Mouse (Mus musculus) hematopoietic stem cell, adult 5-6 weeks (primary cell): ENCODE measurements around the gene Eif2ak1. TPM values are rescaled to one million over a fixed set of nuclear protein-coding genes. Genes with fewer than 3 reads are reported as not detected.
"Not testable (repeated sequence)": the region's sequence is repeated elsewhere in the genome, so short reads cannot be mapped to it uniquely, and the experiment has no call there.

ENCODE experiments used
- ATAC-seq, 2 experiments: fragments of 125-278 bp in 1 of 2; replicated peaks in 1 of 2; 2 replicates each; pipeline ENCODE4 v1.8.0; 2016 to 2017; ENCODE audit warnings: inconsistent platforms in 2 of 2, mild to moderate bottlenecking in 2 of 2, moderate number of reproducible peaks in 2 of 2, low read depth in 1 of 2, moderate TSS enrichment in 1 of 2; ENCODE audit not compliant: low FRiP score in 2 of 2, poor library complexity in 2 of 2, severe bottlenecking in 2 of 2, insufficient read depth in 1 of 2, low TSS enrichment in 1 of 2
- total RNA-seq: library from RNA; stranded (forward); fragments of 172-1452, 232-1000 nt; gene quantifications from 2 replicates; pipeline ENCODE4 v1.2.3, GENCODE M21; 2017

The Eif2ak1 gene
- 30.9 and 34.7 TPM in 2 replicates for total RNA-seq

DNA sequence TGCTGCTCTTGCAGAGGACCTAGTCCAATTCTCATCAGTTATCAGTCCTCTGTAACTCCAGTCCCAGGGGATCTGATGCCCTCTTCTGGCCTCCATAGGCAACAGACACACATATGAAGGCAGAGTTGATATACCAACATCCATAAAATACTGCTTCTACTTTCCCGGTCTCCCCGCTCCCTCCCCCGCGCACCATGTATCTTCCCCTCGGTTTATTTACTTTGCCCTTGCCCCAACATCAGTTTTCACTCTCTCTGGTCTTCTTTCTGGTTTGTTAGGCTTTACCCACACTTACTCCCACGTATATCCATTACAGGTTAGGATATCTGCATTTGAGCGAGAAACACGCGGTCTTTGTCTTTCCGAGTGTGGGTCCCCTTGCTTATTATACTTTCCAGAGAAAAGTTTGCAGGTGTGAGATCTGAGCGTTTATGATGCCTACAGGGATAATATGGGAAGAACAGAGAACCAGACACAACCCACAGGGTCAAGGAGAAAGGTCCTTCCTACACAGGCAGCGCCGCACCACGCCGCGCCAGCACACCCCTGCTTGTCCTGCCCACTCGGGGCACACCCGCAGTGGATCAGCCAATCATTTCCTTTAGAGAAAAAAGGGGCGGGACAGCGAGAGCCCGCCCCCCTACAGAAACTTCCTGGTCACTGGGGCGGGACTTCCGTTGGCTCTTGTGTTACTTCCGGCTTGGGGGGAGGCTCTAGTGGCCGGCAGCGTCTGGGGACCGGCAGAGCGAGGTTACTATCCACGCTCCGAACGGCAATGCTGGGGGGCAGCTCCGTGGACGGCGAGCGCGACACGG is at the start of gene Eif2ak1:
Eif2ak1 (plus strand) TSS at position 673 of the 815 bp plus-strand sequence.
- peak; percentile 97 to 98 for ATAC-seq

DNA sequence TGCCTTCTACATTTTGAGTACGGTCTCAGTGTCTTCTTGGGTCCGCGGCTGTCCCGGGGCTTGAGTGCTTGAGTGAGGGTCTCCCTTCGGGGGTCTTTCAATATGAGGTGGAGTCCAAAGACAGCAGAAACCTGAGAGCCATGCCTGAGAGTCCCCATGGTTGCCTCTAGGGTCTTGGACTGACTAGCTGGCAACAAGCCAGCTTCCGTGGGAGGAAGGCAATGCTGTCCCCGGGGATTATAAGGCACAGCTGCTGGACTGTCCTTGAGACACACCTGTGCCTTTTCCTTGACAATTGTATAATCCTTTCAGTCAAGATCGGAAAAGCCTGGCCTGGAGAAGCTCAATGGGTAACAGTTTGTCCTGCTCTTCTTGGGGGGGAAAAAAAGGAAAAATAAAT is 35.6 kb upstream of the Eif2ak1 start:
- no peak for ATAC-seq

GRCm38 (mm10) chr5:143785391-143785790 is 32.2 kb upstream of the Eif2ak1 start:
- ATAC-seq, result no peak

- ATAC-seq, result not testable (repeated sequence)
These were observed 16.4 kb upstream of the Eif2ak1 start for GRCm38 (mm10) chr5:143801216-143801615.

GRCm38 (mm10) chr5:143804056-143804765 is 13.4 kb upstream of the Eif2ak1 start:
- ATAC-seq, result no peak

GRCm38 (mm10) chr5:143807268-143807667 is 10.3 kb upstream of the Eif2ak1 start:
- no peak for ATAC-seq

GRCm38 (mm10) chr5:143809421-143810090 is 8.0 kb upstream of the Eif2ak1 start:
- no peak for ATAC-seq

GRCm38 (mm10) chr5:143811653-143812052 is 5.9 kb upstream of the Eif2ak1 start:
- ATAC-seq, result no peak

DNA sequence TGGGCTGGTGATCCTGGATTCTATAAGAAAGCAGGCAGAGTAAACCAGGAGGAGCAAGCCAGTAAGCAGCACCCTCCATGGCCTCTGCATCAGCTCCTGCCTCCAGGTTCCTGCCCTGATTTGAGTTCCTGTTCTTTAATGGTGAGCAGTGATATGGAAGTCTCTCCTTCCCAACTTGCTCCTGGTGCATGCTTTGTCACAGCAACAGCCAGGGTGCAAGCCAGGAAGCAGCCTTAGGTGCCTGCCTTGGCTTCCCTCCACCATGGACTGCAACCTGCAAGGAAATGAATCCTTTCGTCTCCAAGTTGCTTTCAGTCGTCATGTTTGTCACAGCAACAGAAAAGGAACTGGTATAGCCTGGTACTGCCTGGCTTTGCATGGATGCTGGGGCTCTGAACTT is 3.0 kb upstream of the Eif2ak1 start:
- no peak for ATAC-seq

DNA sequence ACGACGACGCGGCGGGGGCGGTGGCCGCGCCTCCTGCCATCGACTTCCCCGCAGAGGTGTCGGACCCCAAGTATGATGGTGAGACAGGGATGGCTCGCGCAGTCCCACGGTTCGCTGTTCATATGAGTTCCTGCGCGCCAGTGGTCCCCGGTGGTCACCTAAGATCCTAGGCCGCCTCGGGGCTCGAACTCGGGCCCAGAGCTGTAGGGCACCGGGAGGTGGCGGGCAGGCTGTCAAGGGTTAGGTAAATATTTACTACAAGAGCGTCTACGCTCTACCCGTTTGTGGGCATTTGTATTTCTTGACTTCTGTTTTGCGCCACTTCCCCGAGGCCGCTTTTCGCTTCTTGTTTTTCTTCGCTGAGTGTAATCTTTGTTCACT is 333 bp downstream of the Eif2ak1 start:
- ATAC-seq, result peak; percentile 5 to 31; a peak in 2 of 4 replicates

DNA sequence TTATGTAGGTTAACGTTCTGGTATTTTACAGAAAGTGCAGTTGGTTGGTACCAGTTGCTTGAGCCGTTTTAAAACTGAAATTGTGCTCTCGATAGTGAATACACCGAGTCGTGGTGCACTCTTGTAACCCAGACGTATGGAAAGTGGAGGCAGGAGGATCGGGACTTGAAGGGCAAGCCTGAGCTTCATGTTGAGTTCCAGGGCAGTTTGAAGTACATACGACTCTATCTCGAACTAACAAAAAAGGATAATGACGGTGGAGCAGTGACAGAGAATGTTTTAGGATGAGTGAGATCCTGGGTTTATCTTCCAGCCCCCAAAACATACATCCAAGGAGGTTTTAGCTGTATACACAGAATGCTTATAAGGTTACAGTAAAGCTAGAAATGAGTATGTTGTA is 873 bp downstream of the Eif2ak1 start:
- no peak for ATAC-seq

DNA sequence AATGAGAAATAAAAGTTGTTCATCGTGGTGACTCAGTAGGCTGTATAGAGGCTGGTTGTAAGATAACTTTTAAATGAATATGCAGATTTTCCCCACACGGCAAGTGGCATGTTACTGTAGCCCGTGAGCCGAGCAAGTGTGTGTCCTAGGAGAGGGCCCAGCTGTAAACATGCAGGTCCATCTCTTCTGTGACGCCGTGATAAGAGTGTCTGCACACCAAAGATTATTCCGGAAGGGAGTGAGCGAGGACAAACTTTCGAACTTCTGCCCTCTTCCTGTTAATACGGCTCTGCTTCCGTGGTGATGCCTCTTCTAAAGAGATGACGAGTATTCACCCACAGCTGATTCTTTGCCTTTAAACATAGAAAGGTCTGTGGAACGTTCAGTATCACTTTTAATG is 1.4 kb downstream of the Eif2ak1 start:
- peak in 1 of 2 experiments; percentile 18; a peak in 1 of 4 replicates for ATAC-seq

DNA sequence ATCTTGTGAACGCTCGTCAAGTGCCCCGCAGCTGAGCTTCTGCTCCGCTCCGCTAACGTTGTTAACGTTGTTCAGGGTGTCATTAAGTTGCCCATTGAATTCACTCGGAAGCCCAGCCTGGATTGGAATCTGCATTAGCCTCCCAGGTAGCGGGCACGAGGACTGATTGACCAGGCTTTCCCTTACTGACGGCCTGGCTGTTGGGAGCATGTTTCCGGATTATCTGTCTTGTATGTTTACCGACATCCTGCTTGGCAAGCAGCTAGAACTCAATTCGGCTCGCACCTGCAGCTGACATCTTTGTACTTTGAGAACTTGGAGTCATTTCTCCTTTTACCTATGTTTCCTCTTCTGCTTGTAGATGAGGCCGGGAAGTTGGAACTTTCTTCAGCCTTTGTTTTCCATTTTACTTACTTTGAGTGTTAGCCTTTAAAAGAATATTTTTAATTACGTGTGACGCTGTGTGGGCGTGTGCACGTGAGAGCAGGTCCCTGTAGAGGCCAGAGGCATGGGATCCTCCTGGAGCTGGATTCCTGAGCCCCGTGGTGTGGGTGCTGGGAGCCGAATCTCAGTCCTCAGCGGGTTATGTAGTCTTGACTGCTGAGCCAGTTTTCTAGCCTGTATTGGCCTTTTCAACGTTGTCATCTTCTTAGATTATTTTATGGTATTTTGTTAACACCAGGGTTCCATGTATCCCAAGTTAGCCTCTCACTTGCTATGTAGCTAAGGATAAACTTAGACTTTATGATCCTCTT is 2.5 kb downstream of the Eif2ak1 start:
- ATAC-seq, result no peak

- no peak for ATAC-seq
These were observed 3.2 kb downstream of the Eif2ak1 start for GRCm38 (mm10) chr5:143820820-143821219.

DNA sequence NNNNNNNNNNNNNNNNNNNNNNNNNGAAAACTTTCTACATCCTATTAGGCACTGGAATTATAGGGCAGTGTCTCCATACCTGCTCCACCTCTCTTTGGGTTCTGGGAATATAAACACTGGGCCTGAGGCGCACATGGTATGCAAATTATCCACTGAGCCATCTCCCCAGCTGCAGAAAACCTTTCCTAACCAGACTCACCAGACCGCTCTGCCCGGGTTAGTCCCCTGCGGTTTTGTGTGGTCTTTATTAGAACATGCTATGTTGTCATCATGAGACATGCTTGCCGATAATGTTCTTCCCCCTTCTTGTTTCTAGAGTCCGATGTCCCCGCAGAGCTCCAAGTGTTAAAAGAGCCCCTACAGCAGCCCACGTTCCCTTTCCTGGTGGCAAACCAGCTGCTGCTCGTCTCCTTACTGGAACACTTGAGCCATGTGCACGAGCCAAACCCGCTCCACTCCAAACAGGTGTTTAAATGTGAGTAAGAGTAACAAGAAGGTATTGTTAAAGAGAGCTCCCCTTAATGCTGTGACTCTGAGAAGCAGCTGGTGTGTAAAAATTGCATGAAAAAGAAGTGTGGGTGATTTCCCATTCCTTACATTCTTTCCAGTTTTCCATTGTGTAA is 54.1 kb downstream of the Eif2ak1 start:
- no peak for ATAC-seq

- 0 out of 4 replicates have a peak, but pooled peaks of 1 of the 2 experiments have one; percentile 27 for ATAC-seq
These were observed 57.0 kb downstream of the Eif2ak1 start for GRCm38 (mm10) chr5:143874571-143874970.

DNA sequence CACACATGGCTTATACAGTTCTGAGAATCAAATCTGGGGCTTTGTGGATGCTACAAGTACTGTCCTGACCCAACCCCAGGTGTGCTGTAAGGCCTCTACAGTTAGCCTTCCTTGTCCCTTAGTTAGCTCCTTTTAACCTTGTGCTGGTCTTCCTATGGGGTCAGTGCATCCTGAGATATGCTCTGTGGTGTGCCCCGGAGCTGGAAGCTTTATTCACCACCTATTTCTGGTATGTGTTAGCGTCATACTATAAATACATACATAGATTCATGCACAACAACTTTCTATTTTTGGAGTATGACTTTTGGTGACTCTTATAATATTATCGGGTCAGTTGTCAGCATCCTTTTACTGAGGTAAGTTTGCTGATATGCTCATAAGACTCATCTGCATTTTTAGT is 67.7 kb downstream of the Eif2ak1 start:
- ATAC-seq, result no peak
